Mouse (Mus musculus): ENCODE results near the gene B230118H07Rik. TPM values are rescaled to one million over a fixed set of nuclear protein-coding genes. Genes with fewer than 3 reads are reported as not detected.

The B230118H07Rik gene
- polyA plus RNA-seq, 2 experiments, result 4.8 to 21.3 TPM

GRCm38 (mm10) chr2:101598190-101599181, 50.8 kb downstream of the B230118H07Rik start:
- Histone ChIP-seq H3K27ac (no peak overlapping the region), H3K9ac (replicated peaks) (no peak overlapping the region), H3K4me3 (ENCODE audit: insufficient read depth in 1 of 2, low read depth in 2 of 2, low read length in 2 of 2) (no peak overlapping the region), H3K4me2 (ENCODE audit: low read depth) (no peak overlapping the region), H3K9me3 (ENCODE audit: control insufficient read depth, low read length) (no peaks in the 10 kb centered on the region), H3K36me3 (replicated peaks; ENCODE audit: control insufficient read depth, insufficient read depth, low read depth) (no peaks in the 10 kb centered on the region), H3K4me1 (replicated peaks; ENCODE audit: control insufficient read depth in 2 of 2, insufficient read depth in 2 of 2, low read length in 1 of 2) (no peaks in the 10 kb centered on the region), H3K27me3 (ENCODE audit: control insufficient read depth, insufficient read depth, low read length) (no peaks in the 10 kb centered on the region)
- DNase-seq (ENCODE audit: low read depth in 3 of 3, low spot score in 3 of 3), result no peak
- ATAC-seq (ENCODE audit: insufficient read depth), result no peak
- 63% methylated on average over 13 of the region's 13 CpGs for WGBS (ENCODE audit: insufficient replicate concordance)
- TF ChIP-seq CTCF (IDR thresholded peaks at IDR 0.05; ENCODE audit: low read depth) (no peak), EP300 (IDR thresholded peaks at IDR 0.05; ENCODE audit: low read depth) (no peak)

- H3K4me3 ChIP-seq (ENCODE audit: insufficient read depth in 1 of 2, low read depth in 2 of 2, low read length in 2 of 2), result no peak overlapping the region
- DNase-seq (ENCODE audit: low read depth in 3 of 3, low spot score in 3 of 3), result no peak
- H3K27me3 ChIP-seq (ENCODE audit: control insufficient read depth, insufficient read depth, low read length), result no peaks in the 10 kb centered on the region
- H3K9me3 ChIP-seq (ENCODE audit: control insufficient read depth, low read length), result no peaks in the 10 kb centered on the region
- no peak overlapping the region for H3K9ac ChIP-seq (replicated peaks)
- no peaks in the 10 kb centered on the region for H3K4me1 ChIP-seq (replicated peaks; ENCODE audit: control insufficient read depth in 2 of 2, insufficient read depth in 2 of 2, low read length in 1 of 2)
- H3K4me2 ChIP-seq (ENCODE audit: low read depth), result no peak overlapping the region
- TF ChIP-seq CTCF (IDR thresholded peaks at IDR 0.05; ENCODE audit: low read depth) (no peak; the same call in 1 of the 2 replicates), EP300 (IDR thresholded peaks at IDR 0.05; ENCODE audit: low read depth) (no peak)
- no peaks in the 10 kb centered on the region for H3K36me3 ChIP-seq (replicated peaks; ENCODE audit: control insufficient read depth, insufficient read depth, low read depth)
- no peak overlapping the region for H3K27ac ChIP-seq
- no peak for ATAC-seq (ENCODE audit: insufficient read depth)
These were observed 52.1 kb downstream of the B230118H07Rik start for GRCm38 (mm10) chr2:101597186-101597585.

- H3K9ac ChIP-seq (replicated peaks), result no peak overlapping the region
- H3K9me3 ChIP-seq (ENCODE audit: control insufficient read depth, low read length), result no peaks in the 10 kb centered on the region
- no peak for DNase-seq (ENCODE audit: low read depth in 3 of 3, low spot score in 3 of 3)
- no peak overlapping the region for H3K4me2 ChIP-seq (ENCODE audit: low read depth)
- no peak overlapping the region for H3K27ac ChIP-seq
- no peak for ATAC-seq (ENCODE audit: insufficient read depth)
- WGBS (ENCODE audit: insufficient replicate concordance), result 59% methylated on average over 5 of the region's 5 CpGs
- H3K27me3 ChIP-seq (ENCODE audit: control insufficient read depth, insufficient read depth, low read length), result no peaks in the 10 kb centered on the region
- no peaks in the 10 kb centered on the region for H3K4me1 ChIP-seq (replicated peaks; ENCODE audit: control insufficient read depth in 2 of 2, insufficient read depth in 2 of 2, low read length in 1 of 2)
- no peaks in the 10 kb centered on the region for H3K36me3 ChIP-seq (replicated peaks; ENCODE audit: control insufficient read depth, insufficient read depth, low read depth)
- no peak overlapping the region for H3K4me3 ChIP-seq (ENCODE audit: insufficient read depth in 1 of 2, low read depth in 2 of 2, low read length in 2 of 2)
- TF ChIP-seq CTCF (IDR thresholded peaks at IDR 0.05; ENCODE audit: low read depth) (no peak), EP300 (IDR thresholded peaks at IDR 0.05; ENCODE audit: low read depth) (no peak)
These were observed 54.7 kb downstream of the B230118H07Rik start for GRCm38 (mm10) chr2:101594681-101595080.

GRCm38 (mm10) chr2:101592886-101593285, 56.4 kb downstream of the B230118H07Rik start:
- Histone ChIP-seq H3K9me3 (ENCODE audit: control insufficient read depth, low read length) (no peaks in the 10 kb centered on the region), H3K27ac (no peak overlapping the region), H3K36me3 (replicated peaks; ENCODE audit: control insufficient read depth, insufficient read depth, low read depth) (no peaks in the 10 kb centered on the region), H3K4me2 (ENCODE audit: low read depth) (no peak overlapping the region), H3K9ac (replicated peaks) (no peak overlapping the region), H3K27me3 (ENCODE audit: control insufficient read depth, insufficient read depth, low read length) (no peaks in the 10 kb centered on the region), H3K4me3 (ENCODE audit: insufficient read depth in 1 of 2, low read depth in 2 of 2, low read length in 2 of 2) (no peak overlapping the region), H3K4me1 (replicated peaks; ENCODE audit: control insufficient read depth in 2 of 2, insufficient read depth in 2 of 2, low read length in 1 of 2) (no peaks in the 10 kb centered on the region)
- ATAC-seq (ENCODE audit: insufficient read depth) (no peak), DNase-seq (ENCODE audit: low read depth in 3 of 3, low spot score in 3 of 3) (no peak)
- 68% methylated on average over 8 of the region's 8 CpGs for WGBS (ENCODE audit: insufficient replicate concordance)
- TF ChIP-seq CTCF (IDR thresholded peaks at IDR 0.05; ENCODE audit: low read depth) (no peak), EP300 (IDR thresholded peaks at IDR 0.05; ENCODE audit: low read depth) (no peak)

- DNase-seq (ENCODE audit: low read depth in 3 of 3, low spot score in 3 of 3) (no peak), ATAC-seq (ENCODE audit: insufficient read depth) (no peak)
- Histone ChIP-seq H3K4me3 (ENCODE audit: insufficient read depth in 1 of 2, low read depth in 2 of 2, low read length in 2 of 2) (no peak overlapping the region), H3K4me2 (ENCODE audit: low read depth) (no peak overlapping the region), H3K27ac (no peak overlapping the region), H3K36me3 (replicated peaks; ENCODE audit: control insufficient read depth, insufficient read depth, low read depth) (no peaks in the 10 kb centered on the region), H3K9me3 (ENCODE audit: control insufficient read depth, low read length) (no peaks in the 10 kb centered on the region), H3K4me1 (replicated peaks; ENCODE audit: control insufficient read depth in 2 of 2, insufficient read depth in 2 of 2, low read length in 1 of 2) (no peaks in the 10 kb centered on the region), H3K27me3 (ENCODE audit: control insufficient read depth, insufficient read depth, low read length) (no peaks in the 10 kb centered on the region), H3K9ac (replicated peaks) (no peak overlapping the region)
- TF ChIP-seq CTCF (IDR thresholded peaks at IDR 0.05; ENCODE audit: low read depth) (no peak), EP300 (IDR thresholded peaks at IDR 0.05; ENCODE audit: low read depth) (no peak)
- 52% methylated on average over 10 of the region's 10 CpGs for WGBS (ENCODE audit: insufficient replicate concordance)
These were observed 57.1 kb downstream of the B230118H07Rik start for GRCm38 (mm10) chr2:101592023-101592841.

Measured in liver, embryonic 14.5 days (tissue).